Mouse (Mus musculus) heart, postnatal 0 days (tissue): Measurements from ENCODE around the gene Rps8. TPM values are rescaled to one million over a fixed set of nuclear protein-coding genes. Genes with fewer than 3 reads are reported as not detected.

Experiments
- ATAC-seq: fragments of 200-750 bp; cut with Nextera tagmentation; 2 replicates; pipeline ENCODE4 v1.8.0; 2017; ENCODE audit warnings: low read depth, moderate number of reproducible peaks, moderate library complexity; ENCODE audit not compliant: insufficient read depth
- DNase-seq: peaks from one replicate; pipeline ENCODE4 v3.0.0-alpha.2; 2016; ENCODE audit warnings: low spot score
- H3K27ac ChIP-seq: fragments of 300-500 bp; sonication (generic); 2 replicates; pipeline ENCODE4 v1.5.1; 2014; ENCODE audit warnings: low read depth, mild to moderate bottlenecking
- H3K27me3 ChIP-seq: fragments of 300-500 bp; sonication (generic); 2 replicates; pipeline ENCODE4 v1.6.1; 2014; ENCODE audit warnings: low read length, mixed read lengths; ENCODE audit not compliant: control insufficient read depth, insufficient read depth
- H3K36me3 ChIP-seq: fragments of 300-500 bp; sonication (generic); replicated peaks from 2 replicates; pipeline ENCODE4 v1.6.1; 2014; ENCODE audit warnings: low read length, mixed read lengths; ENCODE audit not compliant: control insufficient read depth, insufficient read depth
- H3K4me1 ChIP-seq: fragments of 300-500 bp; sonication (generic); 2 replicates; pipeline ENCODE4 v1.6.1; 2014; ENCODE audit warnings: antibody characterized with exemption; ENCODE audit not compliant: control insufficient read depth, insufficient read depth
- H3K4me2 ChIP-seq: fragments of 300-500 bp; sonication (generic); 2 replicates; pipeline ENCODE4 v1.6.1; 2014; ENCODE audit warnings: low read depth, mild to moderate bottlenecking, low read length, moderate library complexity
- H3K4me3 ChIP-seq: fragments of 300-500 bp; sonication (generic); 2 replicates; pipeline ENCODE4 v1.5.1; 2014; ENCODE audit warnings: low read depth, low read length
- H3K9ac ChIP-seq: fragments of 300-500 bp; sonication (generic); replicated peaks from 2 replicates; pipeline ENCODE4 v1.6.1; 2014; ENCODE audit warnings: low read depth, low read length, mixed read lengths
- H3K9me3 ChIP-seq: fragments of 300-500 bp; sonication (generic); replicated peaks from 2 replicates; pipeline ENCODE4 v1.6.1; 2016; ENCODE audit warnings: low read length; ENCODE audit not compliant: control insufficient read depth
- CTCF ChIP-seq: IDR thresholded peaks from 2 replicates; pipeline ENCODE4 v1.5.1; 2016; ENCODE audit warnings: antibody characterized with exemption, control low read depth, low read depth
- EP300 ChIP-seq: IDR thresholded peaks from 2 replicates; pipeline ENCODE4 v1.6.1; 2016; ENCODE audit warnings: antibody characterized with exemption, low read depth
- WGBS: fragments of 180-500 bp; shearing (Covaris S2); extraction: QIAGEN DNeasy Blood & Tissue Kit; methylation state at CpG from one replicate; pipeline ENCODE4 v1.1.7; 2014; 5-methylcytosine and 5-hydroxymethylcytosine counted together
- polyA plus RNA-seq: library from polyadenylated mRNA; unstranded; fragments of >200 nt; fragmentation: Nextera tagmentation; extraction: Ambion mirVana; gene quantifications from 2 replicates; pipeline ENCODE4 v1.2.1, GENCODE M21; 2015
- total RNA-seq: library from RNA; depleted of rRNA; stranded (reverse); fragments of >200 nt; gene quantifications from 2 replicates; pipeline ENCODE4 v1.2.3, GENCODE M21; 2014; ENCODE audit warnings: low replicate concordance

The Rps8 gene
- total and polyA plus RNA-seq, 2 experiments from 2014 or later: 456 to 752 TPM

- DNase-seq: peak; percentile 60
- H3K27ac ChIP-seq: no peak overlapping the region
- H3K4me2 ChIP-seq: no peak overlapping the region
- no peak overlapping the region for H3K9ac ChIP-seq
- peaks cover 13% of the 10 kb centered on the region for H3K36me3 ChIP-seq
- H3K9me3 ChIP-seq: no peaks in the 10 kb centered on the region
- no peaks in the 10 kb centered on the region for H3K4me1 ChIP-seq
- peak; percentile 24; the same call in 1 of the 2 replicates for ATAC-seq
- TF ChIP-seq EP300 (no peak), CTCF (peak; percentile 78)
- H3K4me3 ChIP-seq: no peak overlapping the region
- 38% methylated on average over 15 of the region's 15 CpGs for WGBS
- no peaks in the 10 kb centered on the region for H3K27me3 ChIP-seq
These were observed 9.9 kb downstream of the Rps8 start for GRCm38 (mm10) chr4:117146176-117146575.

DNA sequence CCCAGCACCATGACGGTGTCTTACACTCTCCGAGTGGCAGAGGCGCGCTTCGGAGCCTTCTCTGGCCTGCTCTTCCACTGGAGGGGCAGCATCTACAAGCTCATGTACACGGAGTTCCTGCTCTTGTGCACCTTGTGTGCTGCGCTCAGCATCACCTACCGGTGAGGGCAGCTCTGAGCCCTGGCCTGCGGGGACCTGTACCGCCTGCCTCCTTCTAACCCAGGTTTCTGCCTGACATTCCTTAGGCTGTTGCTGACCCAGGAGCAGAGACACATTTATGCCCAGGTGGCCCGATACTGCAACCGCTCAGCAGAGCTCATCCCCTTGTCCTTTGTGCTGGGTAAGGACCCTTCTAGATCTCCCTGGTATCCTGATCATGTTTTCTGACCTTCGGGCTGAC is 10.8 kb downstream of the Rps8 start:
- Histone ChIP-seq H3K9ac (no peak overlapping the region), H3K4me1 (no peaks in the 10 kb centered on the region), H3K4me3 (no peak overlapping the region), H3K27ac (no peak overlapping the region), H3K27me3 (no peaks in the 10 kb centered on the region), H3K9me3 (no peaks in the 10 kb centered on the region), H3K36me3 (peaks cover 4% of the 10 kb centered on the region), H3K4me2 (no peak overlapping the region)
- WGBS: 90% methylated on average over 13 of the region's 13 CpGs
- TF ChIP-seq EP300 (no peak), CTCF (no peak)
- DNase-seq: no peak
- no peak for ATAC-seq

GRCm38 (mm10) chr4:117143023-117143422 is 13.0 kb downstream of the Rps8 start:
- no peak overlapping the region for H3K4me2 ChIP-seq
- H3K4me3 ChIP-seq: no peak overlapping the region
- no peaks in the 10 kb centered on the region for H3K27me3 ChIP-seq
- TF ChIP-seq CTCF (no peak), EP300 (no peak)
- H3K36me3 ChIP-seq: no peaks in the 10 kb centered on the region
- DNase-seq (no peak), ATAC-seq (no peak)
- 39% methylated on average over 7 of the region's 7 CpGs for WGBS
- no peak overlapping the region for H3K27ac ChIP-seq
- no peaks in the 10 kb centered on the region for H3K4me1 ChIP-seq
- H3K9me3 ChIP-seq: no peaks in the 10 kb centered on the region
- no peak overlapping the region for H3K9ac ChIP-seq

DNA sequence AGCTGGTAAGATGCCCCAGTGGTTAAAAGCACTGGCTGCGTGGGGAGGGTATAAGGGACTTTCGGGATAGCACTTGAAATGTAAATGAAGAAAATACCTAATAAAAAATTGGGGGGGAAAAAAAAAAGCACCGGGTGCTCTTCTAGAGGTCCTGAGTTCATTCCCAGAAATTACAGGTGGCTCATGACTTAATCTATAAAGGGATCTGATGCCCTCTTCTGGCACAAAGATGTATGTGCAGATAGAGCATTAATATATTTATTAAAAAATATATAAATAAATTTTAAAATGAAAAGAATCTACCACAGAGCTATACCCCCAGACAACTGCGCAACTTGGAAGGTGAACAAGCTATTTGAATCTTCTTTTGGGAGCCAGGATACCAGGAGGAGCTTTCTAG is 15.4 kb downstream of the Rps8 start:
- TF ChIP-seq EP300: no peak
- 0 out of 2 replicates have a peak, but pooled peaks have one; percentile 3 for TF ChIP-seq CTCF
- no peaks in the 10 kb centered on the region for H3K9me3 ChIP-seq
- H3K4me2 ChIP-seq: no peak overlapping the region
- no peak overlapping the region for H3K27ac ChIP-seq
- DNase-seq (no peak), ATAC-seq (no peak)
- H3K4me3 ChIP-seq: no peak overlapping the region
- H3K4me1 ChIP-seq: no peaks in the 10 kb centered on the region
- H3K9ac ChIP-seq: no peak overlapping the region
- no peaks in the 10 kb centered on the region for H3K27me3 ChIP-seq
- WGBS: 34% methylated on average over 4 of the region's 4 CpGs
- no peaks in the 10 kb centered on the region for H3K36me3 ChIP-seq

GRCm38 (mm10) chr4:117139217-117139612 is 16.8 kb downstream of the Rps8 start:
- Histone ChIP-seq H3K4me1 (0 out of 2 replicates have a peak, but pooled peaks cover 2% of the 10 kb centered on the region), H3K4me2 (no peak overlapping the region), H3K36me3 (no peaks in the 10 kb centered on the region), H3K27ac (no peak overlapping the region), H3K27me3 (no peaks in the 10 kb centered on the region), H3K9ac (no peak overlapping the region), H3K4me3 (no peak overlapping the region), H3K9me3 (no peaks in the 10 kb centered on the region)
- TF ChIP-seq CTCF (peak; percentile 65), EP300 (no peak)
- DNase-seq: no peak
- WGBS: 5% methylated on average over 2 of the region's 2 CpGs
- ATAC-seq: no peak
